Mouse (Mus musculus) kidney, adult 18-20 months (tissue): ENCODE measurements around the gene Ccne1.
"Not testable (repeated sequence)": the region's sequence is repeated elsewhere in the genome, so short reads cannot be mapped to it uniquely, and the experiment has no call there.

Experiments
- DNase-seq: peaks from one replicate; pipeline ENCODE4 v3.0.0; 2021

Gene Ccne1

GRCm38 (mm10) chr7:38107371-38108259, at the start of gene Ccne1:
Ccne1 (minus strand) TSS chr7:38107534.
- peak; percentile 99 for DNase-seq

GRCm38 (mm10) chr7:38155829-38156228, 48.5 kb upstream of the Ccne1 start:
- DNase-seq, result no peak

GRCm38 (mm10) chr7:38152571-38152970, 45.2 kb upstream of the Ccne1 start:
- no peak for DNase-seq

DNA sequence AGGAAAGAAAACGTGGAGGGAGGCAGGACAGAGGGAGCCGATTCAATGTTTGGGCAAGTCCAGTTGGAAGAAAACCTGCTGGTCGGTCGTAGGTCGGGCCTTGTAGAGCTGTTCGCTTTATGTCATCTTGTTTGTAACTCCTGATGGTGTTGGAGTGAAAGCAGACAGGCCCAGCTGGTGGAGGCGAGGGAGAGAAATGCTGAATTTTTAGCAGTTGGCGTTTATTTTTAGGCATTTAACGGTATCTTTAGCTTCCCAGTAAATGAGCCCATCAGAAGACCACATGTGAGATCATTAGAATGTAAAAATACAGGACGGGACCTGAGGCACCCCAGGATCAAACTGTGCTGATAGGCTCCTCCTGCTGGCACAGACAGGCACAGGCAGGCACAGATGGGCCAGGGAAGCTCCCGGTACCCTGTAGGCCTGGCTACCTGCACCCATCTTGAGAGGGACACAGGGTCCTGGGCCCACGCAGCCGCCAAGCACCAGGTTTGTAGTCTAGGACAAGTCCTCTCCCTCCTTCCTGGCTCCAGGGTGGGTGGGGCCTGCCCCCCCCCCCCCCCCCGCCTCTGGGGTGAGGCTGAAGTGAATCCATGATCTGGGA, 44.5 kb upstream of the Ccne1 start:
- DNase-seq, result no peak

DNA sequence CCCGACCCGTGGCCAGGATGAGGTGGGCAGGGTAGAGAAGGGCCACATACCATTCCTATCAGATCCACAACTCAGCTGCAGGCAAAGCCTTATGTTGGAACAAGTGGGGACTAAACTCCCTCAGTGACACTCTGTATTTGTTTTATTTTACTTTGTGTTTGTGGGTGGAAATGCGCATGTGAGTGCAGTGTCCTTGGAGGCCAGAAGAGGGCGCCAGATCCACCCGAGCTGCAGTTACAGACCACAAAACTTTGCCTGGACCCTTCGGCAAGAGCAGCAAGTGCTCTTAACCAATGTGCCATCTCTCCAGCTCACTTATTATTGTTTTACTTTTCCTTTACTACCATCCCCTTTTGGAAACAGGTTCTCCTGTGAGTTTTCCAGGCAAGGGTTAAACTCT, 40.1 kb upstream of the Ccne1 start:
- no peak for DNase-seq

DNA sequence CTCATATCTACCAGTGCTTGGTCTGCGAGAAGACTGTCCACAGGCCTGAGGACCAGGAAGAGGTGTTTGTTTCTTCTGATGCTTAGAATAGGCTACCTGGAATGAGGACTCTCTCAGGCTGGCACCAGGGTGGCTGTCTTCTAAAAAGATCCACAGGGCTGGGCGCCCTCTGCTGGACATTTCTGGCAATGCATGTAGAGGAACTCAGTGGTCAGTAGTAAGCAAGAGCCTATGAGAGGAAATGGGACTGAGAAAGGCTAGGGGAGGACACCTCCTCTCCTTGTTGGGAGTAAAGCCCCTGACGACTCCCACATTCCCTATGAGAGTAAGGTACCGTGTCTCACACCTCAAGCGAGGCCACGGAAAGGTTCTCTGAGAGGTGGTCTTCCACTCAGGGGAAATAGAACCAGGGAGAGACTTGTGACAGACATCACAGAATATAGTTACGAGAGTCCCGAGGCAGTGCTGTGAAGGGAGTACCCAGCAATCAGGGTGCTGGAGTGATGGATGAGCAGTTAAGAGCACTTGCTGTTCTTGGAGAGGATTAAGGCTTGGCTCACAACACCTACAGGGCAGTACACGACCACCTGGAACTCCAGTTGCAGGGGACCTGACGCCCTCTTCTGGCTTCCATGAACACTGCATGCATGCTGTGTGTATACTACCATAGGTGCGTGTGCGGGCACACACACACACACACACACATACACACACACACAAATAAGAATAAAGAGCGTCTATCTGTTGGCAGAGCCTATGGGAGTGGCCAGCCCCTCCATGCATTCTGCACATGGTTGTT, 34.6 kb upstream of the Ccne1 start:
- DNase-seq, result peak; percentile 87

DNA sequence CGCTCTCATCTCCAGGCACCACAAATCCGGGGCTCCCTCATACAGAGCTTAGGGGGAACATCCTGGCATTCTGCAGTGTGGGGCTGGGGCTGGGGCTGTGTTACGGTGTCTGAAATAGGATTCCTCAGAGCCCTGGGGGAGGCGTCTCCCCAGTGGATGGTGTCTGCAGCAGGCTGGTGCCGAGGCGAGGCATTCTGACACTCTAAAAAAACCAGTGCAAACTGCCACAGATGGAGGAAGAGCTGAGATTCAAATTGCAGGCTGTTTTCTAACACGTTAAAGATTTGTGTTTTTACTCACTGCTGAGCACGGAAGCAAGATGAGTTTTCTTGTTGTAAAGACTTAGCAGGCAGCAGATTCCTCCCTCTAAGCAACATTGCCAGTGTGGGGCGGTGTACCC, 33.0 kb upstream of the Ccne1 start:
- DNase-seq, result no peak

DNA sequence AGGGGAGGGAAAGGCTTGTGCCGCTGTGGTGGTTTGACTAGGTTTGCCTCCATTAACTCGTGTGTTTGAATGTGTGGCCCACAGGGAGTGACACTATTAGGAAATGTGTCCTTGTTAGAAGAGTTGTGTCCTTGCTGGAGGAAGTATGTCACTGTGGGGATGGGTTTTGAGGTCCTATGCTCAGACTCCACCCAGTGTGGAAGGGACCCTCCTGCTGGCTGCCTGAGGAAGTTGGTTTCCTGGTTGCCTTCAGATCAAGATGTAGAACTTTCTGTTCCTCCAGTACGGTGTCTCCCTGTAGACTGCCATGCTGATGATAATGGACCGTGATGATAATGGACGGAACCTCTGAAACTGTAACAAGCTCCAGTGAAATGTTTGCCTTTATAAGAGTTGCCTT, 27.1 kb upstream of the Ccne1 start:
- no peak for DNase-seq

DNA sequence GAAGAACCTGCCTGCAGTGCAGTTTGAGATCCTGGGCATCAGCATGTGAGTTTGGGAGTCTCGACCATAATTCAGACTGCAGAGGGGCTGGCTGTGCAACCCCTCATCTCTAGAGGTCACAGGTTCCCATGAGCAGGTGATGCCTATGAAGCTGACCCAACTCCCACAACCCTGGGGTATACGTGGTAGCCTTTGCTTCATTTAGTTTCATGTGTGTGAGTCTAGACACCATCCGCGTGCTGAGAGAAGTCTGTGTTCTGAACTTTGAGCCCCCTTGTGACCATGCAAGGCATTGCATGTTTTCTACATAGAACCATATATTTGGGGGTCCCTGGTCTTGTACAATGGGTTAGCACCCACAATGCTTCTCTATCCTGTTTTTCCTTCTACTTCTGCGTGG, 23.9 kb upstream of the Ccne1 start:
- DNase-seq, result peak; percentile 29

- no peak for DNase-seq
These were observed 22.8 kb upstream of the Ccne1 start for GRCm38 (mm10) chr7:38129986-38130729.

- DNase-seq, result no peak
These were observed 22.2 kb upstream of the Ccne1 start for GRCm38 (mm10) chr7:38129491-38129890.

- not testable (repeated sequence) for DNase-seq
These were observed 20.9 kb upstream of the Ccne1 start for GRCm38 (mm10) chr7:38128256-38128655.

- DNase-seq, result no peak
These were observed 18.3 kb upstream of the Ccne1 start for GRCm38 (mm10) chr7:38125565-38126159.

DNA sequence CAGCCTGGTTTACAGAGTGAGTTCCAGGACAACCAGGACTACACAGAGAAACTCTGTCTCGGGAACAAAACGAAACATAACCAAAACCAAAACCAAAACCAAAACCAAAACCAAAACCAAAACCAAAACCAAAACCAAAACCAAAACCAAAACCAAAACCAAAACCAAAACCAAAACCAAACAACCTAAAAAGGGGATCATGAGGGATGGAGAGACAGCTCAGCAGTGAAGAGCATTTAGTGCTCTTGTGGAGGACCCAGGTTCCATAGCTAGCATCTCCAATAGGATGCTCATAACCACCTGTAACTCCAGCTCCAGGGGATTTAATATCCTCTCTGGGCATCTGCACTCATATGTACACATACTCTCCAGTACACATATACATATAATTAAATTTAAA, 16.8 kb upstream of the Ccne1 start:
- DNase-seq, result not testable (repeated sequence)

GRCm38 (mm10) chr7:38118594-38118993, 11.3 kb upstream of the Ccne1 start:
- DNase-seq, result no peak

DNA sequence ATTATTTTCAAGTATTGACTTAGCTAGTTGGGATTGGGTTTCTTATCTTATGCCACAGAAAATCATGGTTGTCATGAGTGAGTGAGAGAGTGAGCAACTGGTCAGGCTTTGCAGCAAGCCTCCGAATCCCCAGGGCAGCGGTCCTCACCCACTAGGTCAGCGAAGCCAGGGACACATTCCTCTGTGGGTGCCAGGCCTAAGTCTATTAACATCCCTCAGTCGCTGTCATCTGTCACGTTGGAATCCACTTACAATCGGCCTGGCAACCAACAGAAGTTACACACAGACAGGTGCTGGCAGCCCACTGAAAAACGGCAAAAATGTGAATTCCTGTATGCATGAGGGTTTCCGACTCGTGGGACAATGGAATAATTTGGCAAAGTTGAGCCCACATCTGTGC, 5.1 kb upstream of the Ccne1 start:
- DNase-seq, result no peak

DNA sequence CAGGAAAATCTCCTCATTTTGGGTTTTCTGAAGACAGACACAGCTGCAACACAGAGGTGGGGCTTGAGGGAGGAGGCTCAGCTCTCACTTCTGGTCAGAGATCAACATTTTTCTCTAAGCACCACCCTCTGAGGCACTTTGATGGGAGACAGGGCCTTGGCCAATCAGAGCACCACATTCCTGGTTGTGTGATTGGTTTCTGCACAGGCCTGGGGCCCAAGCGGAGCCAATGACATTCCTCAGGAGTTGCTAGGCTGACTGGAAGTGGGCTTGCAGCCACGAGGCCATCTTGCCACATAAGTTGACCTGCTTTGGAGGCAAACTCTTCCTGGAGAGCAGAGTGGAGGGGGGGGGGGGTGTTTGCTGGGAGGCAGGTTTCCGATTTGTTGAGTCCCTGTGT, 4.7 kb upstream of the Ccne1 start:
- peak; percentile 25 for DNase-seq

- DNase-seq, result no peak
These were observed 912 bp upstream of the Ccne1 start for GRCm38 (mm10) chr7:38108260-38108632.

- peak; percentile 16 for DNase-seq
These were observed 523 bp downstream of the Ccne1 start for GRCm38 (mm10) chr7:38106711-38107311.

DNA sequence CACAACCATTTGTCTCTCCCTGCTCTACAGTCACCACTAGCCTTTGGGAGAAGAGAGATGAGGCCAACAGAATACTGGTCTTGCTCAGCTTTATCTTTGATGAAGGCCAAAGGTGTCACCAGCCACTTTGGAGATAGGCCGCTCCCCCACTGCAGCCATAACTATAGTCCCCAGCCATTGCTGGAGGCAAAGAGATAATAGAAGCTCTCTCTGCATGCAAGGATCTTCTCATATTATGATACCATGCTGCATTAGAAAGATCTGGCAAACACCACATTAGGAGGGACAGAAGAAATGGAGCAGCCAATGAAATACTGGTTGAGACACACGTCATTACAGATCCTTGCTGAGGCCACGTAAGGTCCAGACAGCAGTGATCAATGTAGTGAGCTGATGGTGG, 2.0 kb downstream of the Ccne1 start:
- DNase-seq, result no peak

DNA sequence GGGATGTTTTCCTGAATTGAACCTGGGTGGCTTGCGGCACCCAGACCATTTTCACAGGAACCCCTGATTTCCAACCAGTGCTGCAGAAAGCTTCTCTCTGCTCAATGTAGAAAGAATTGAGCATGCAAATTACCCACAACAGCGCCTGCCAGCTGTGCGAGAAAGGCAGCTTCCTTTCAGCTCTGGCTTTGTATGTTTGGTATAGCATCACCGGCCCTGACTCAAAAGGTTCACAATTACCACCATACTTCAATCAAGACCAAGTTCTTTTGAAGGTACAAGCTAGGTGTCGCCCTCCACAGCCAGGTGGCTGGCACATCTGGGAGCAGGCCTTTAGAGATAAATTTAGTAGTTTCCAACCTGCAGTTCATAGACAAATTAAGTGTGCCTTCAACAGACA, 3.2 kb downstream of the Ccne1 start:
- no peak for DNase-seq

GRCm38 (mm10) chr7:38094353-38094752, 13.0 kb downstream of the Ccne1 start:
- DNase-seq, result no peak
